19 mouse cellular contexts compared by ENCODE assay signal in genomic region chr5:32008401-32008800, GRCm38 (mm10).
"Had no signal": no experiment of that assay in that cellular context is flagged by ENCODE, and none has a peak within 500 bp of the region (broad histone marks: within the 10 kb centered on the region; RNA-seq: fewer than 3 reads in every experiment).

No protein-coding gene starts in this region.

- DNase-seq: kidney, adult 2 months; kidney, postnatal 25 days; left cerebral cortex, postnatal 4 days; liver, postnatal 0 days; right cerebral cortex, adult 18-20 months; right cerebral cortex, postnatal 14 days; right cerebral cortex, postnatal 4 days; thymus, adult 18-20 months; thymus, postnatal 36 days had no signal

- H3K27ac ChIP-seq: kidney, postnatal 0 days; limb, embryonic 12.5 days; limb, embryonic 15.5 days; liver, embryonic 14.5 days; lung, embryonic 15.5 days; midbrain, embryonic 10.5 days; midbrain, embryonic 13.5 days; neural tube, embryonic 13.5 days had no signal

- H3K4me3 ChIP-seq: limb, embryonic 12.5 days; limb, embryonic 15.5 days; lung, embryonic 15.5 days; megakaryocyte, embryonic 14.5 days; midbrain, embryonic 10.5 days; midbrain, embryonic 13.5 days; myocyte; neural tube, embryonic 13.5 days had no signal
